Mouse (Mus musculus): Measurements from ENCODE around the gene Etnk1.

- TF ChIP-seq CTCF (IDR thresholded peaks at IDR 0.05; ENCODE audit: insufficient read depth, low read length), result no peak
- TF ChIP-seq POLR2A (IDR thresholded peaks at IDR 0.05; ENCODE audit: borderline replicate concordance, extremely low read depth, low read depth, low read length), result no peak
Observed at GRCm38 (mm10) chr6:143208880-143209279, 41.9 kb downstream of the Etnk1 start.
